Mouse (Mus musculus) stomach, postnatal 0 days (tissue): ENCODE data around the gene Mical3. TPM values are rescaled to one million over a fixed set of nuclear protein-coding genes. Genes with fewer than 3 reads are reported as not detected.

Experiments used
- ATAC-seq: fragments of 200-750 bp; cut with Nextera tagmentation; 2 replicates; pipeline ENCODE4 v1.8.0; 2017; ENCODE audit not compliant: low FRiP score, low TSS enrichment
- DNase-seq: peaks from one replicate; pipeline ENCODE4 v3.0.0-alpha.2; 2016; ENCODE audit warnings: low spot score
- H3K27ac ChIP-seq: fragments of 300-500 bp; sonication (generic); replicated peaks from 2 replicates; pipeline ENCODE4 v1.5.1; 2014; ENCODE audit warnings: mild to moderate bottlenecking, control low read depth
- H3K27me3 ChIP-seq: fragments of 300-500 bp; sonication (generic); 2 replicates; pipeline ENCODE4 v1.6.1; 2014; ENCODE audit warnings: low read length; ENCODE audit not compliant: control insufficient read depth, insufficient read depth
- H3K36me3 ChIP-seq: fragments of 300-500 bp; sonication (generic); 2 replicates; pipeline ENCODE4 v1.6.1; 2014; ENCODE audit warnings: low read length, mixed read lengths; ENCODE audit not compliant: control insufficient read depth, insufficient read depth
- H3K4me1 ChIP-seq: fragments of 300-500 bp; sonication (generic); replicated peaks from 2 replicates; pipeline ENCODE4 v1.6.1; 2014; ENCODE audit warnings: antibody characterized with exemption; ENCODE audit not compliant: control insufficient read depth, insufficient read depth
- H3K4me2 ChIP-seq: fragments of 300-500 bp; sonication (generic); replicated peaks from 2 replicates; pipeline ENCODE4 v1.6.1; 2014; ENCODE audit warnings: low read depth, mild to moderate bottlenecking, control low read depth, moderate library complexity
- H3K4me3 ChIP-seq: fragments of 300-500 bp; sonication (generic); 2 replicates; pipeline ENCODE4 v1.5.1; 2014; ENCODE audit warnings: low read depth, low read length, control low read depth
- H3K9ac ChIP-seq: fragments of 300-500 bp; sonication (generic); 2 replicates; pipeline ENCODE4 v1.6.1; 2014; ENCODE audit warnings: mild to moderate bottlenecking, low read length, control low read depth, mixed read lengths
- H3K9me3 ChIP-seq: fragments of 300-500 bp; sonication (generic); 2 replicates; pipeline ENCODE4 v1.6.1; 2016; ENCODE audit warnings: low read length; ENCODE audit not compliant: control insufficient read depth
- CTCF ChIP-seq: IDR thresholded peaks from 2 replicates; pipeline ENCODE4 v1.5.1; 2016; ENCODE audit warnings: antibody characterized with exemption, low read depth, mild to moderate bottlenecking, moderate library complexity
- EP300 ChIP-seq: optimal IDR thresholded peaks from 2 replicates; pipeline ENCODE3; 2016; ENCODE audit warnings: antibody characterized with exemption
- WGBS: fragments of 180-500 bp; shearing (Covaris S2); extraction: QIAGEN DNeasy Blood & Tissue Kit; methylation state at CpG from one replicate; pipeline ENCODE4 v1.1.7; 2014; 5-methylcytosine and 5-hydroxymethylcytosine counted together
- polyA plus RNA-seq: library from polyadenylated mRNA; unstranded; fragments of >200 nt; fragmentation: Nextera tagmentation; extraction: Ambion mirVana; gene quantifications from 2 replicates; pipeline ENCODE4 v1.2.1, GENCODE M21; 2015

Gene Mical3
- polyA plus RNA-seq, 1 experiment from 2014 or later = 4.5 TPM

GRCm38 (mm10) chr6:121176011-121176730 is 45.4 kb upstream of the Mical3 start:
- H3K27me3 ChIP-seq = no peaks in the 10 kb centered on the region
- H3K36me3 ChIP-seq = no peaks in the 10 kb centered on the region
- H3K4me2 ChIP-seq = peak overlapping the region; percentile 27; the same call in 1 of the 2 replicates
- H3K9me3 ChIP-seq = no peaks in the 10 kb centered on the region
- H3K4me3 ChIP-seq = no peak overlapping the region
- TF ChIP-seq CTCF (no peak), EP300 (no peak)
- H3K9ac ChIP-seq = no peak overlapping the region
- H3K4me1 ChIP-seq = no peaks in the 10 kb centered on the region
- WGBS = 38% methylated on average over 14 of the region's 14 CpGs
- peak overlapping the region; percentile 86 for H3K27ac ChIP-seq
- ATAC-seq = peak; percentile 88
- peak; percentile 71 for DNase-seq

DNA sequence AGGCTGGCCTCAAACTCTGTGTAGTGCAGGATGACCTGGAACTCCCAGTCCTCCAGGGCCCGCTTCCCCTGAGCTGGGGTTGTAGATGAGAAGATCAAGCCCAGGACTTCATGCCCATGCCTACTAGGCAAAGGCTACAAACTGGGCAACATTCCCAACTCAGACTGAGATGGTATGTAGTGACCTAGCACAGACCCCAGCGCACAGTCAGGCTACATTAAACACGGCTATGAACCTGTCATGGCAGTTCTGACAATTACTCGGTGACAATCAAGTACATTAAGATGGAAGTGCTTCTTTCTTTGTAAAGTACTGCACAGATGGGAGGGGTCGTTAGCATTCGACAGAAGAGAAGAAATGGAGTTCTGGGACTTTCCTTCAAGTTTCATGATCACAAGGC is 44.0 kb upstream of the Mical3 start:
- H3K4me2 ChIP-seq = no peak overlapping the region
- H3K4me1 ChIP-seq = no peaks in the 10 kb centered on the region
- H3K9ac ChIP-seq = no peak overlapping the region
- H3K4me3 ChIP-seq = no peak overlapping the region
- WGBS = 93% methylated on average over 6 of the region's 6 CpGs
- TF ChIP-seq EP300 (no peak), CTCF (no peak)
- no peaks in the 10 kb centered on the region for H3K27me3 ChIP-seq
- no peaks in the 10 kb centered on the region for H3K36me3 ChIP-seq
- no peak for DNase-seq
- H3K27ac ChIP-seq = no peak overlapping the region
- ATAC-seq = no peak
- no peaks in the 10 kb centered on the region for H3K9me3 ChIP-seq

GRCm38 (mm10) chr6:121173471-121173870 is 42.7 kb upstream of the Mical3 start:
- Histone ChIP-seq H3K9ac (no peak overlapping the region), H3K4me3 (no peak overlapping the region), H3K27me3 (no peaks in the 10 kb centered on the region), H3K4me2 (peak overlapping the region; percentile 29), H3K9me3 (no peaks in the 10 kb centered on the region), H3K4me1 (no peaks in the 10 kb centered on the region), H3K27ac (peak overlapping the region; percentile 41; the same call in 1 of the 2 replicates), H3K36me3 (no peaks in the 10 kb centered on the region)
- TF ChIP-seq EP300 (no peak), CTCF (0 out of 2 replicates have a peak, but pooled peaks have one; percentile 8)
- 44% methylated on average over 5 of the region's 5 CpGs for WGBS
- DNase-seq = no peak
- ATAC-seq = no peak

GRCm38 (mm10) chr6:121171102-121171501 is 40.3 kb upstream of the Mical3 start:
- ATAC-seq (peak; percentile 60), DNase-seq (peak; percentile 62)
- H3K9ac ChIP-seq = no peak overlapping the region
- H3K27me3 ChIP-seq = no peaks in the 10 kb centered on the region
- no peak for TF ChIP-seq CTCF
- no peak for TF ChIP-seq EP300
- H3K4me2 ChIP-seq = no peak overlapping the region
- no peak overlapping the region for H3K4me3 ChIP-seq
- H3K4me1 ChIP-seq = no peaks in the 10 kb centered on the region
- no peaks in the 10 kb centered on the region for H3K36me3 ChIP-seq
- no peaks in the 10 kb centered on the region for H3K9me3 ChIP-seq
- 54% methylated on average over 6 of the region's 6 CpGs for WGBS
- no peak overlapping the region for H3K27ac ChIP-seq

GRCm38 (mm10) chr6:121167381-121167975 is 36.7 kb upstream of the Mical3 start:
- Histone ChIP-seq H3K4me3 (no peak overlapping the region), H3K4me2 (no peak overlapping the region), H3K9me3 (no peaks in the 10 kb centered on the region), H3K27ac (no peak overlapping the region), H3K27me3 (no peaks in the 10 kb centered on the region), H3K9ac (no peak overlapping the region), H3K4me1 (no peaks in the 10 kb centered on the region), H3K36me3 (no peaks in the 10 kb centered on the region)
- no peak for ATAC-seq
- 79% methylated on average over 7 of the region's 7 CpGs for WGBS
- TF ChIP-seq EP300 = no peak
- TF ChIP-seq CTCF = no peak
- no peak for DNase-seq

DNA sequence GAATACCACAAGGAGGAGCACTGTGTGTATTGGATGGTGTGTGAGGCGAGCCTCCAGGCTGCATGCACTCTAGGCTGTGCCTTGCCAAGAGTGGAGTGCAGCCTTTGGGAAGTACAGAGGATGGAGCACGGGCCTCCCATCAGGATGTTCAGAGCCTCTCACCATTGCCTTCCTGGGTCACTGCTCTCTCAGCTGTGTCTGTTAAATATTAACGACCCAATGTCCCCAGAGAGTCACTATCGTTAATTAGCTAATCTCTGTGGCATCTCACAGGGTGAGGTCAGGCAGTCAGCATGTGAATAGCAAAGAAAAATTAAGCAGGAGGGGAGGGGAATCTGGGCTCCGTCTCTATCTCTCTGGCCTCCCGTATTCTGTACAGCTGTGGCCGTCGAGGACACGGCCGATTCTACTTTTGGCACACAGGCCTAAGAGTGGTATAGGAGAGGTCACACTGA is 35.3 kb upstream of the Mical3 start:
- peak; percentile 45 for ATAC-seq
- Histone ChIP-seq H3K4me2 (no peak overlapping the region), H3K36me3 (no peaks in the 10 kb centered on the region), H3K4me1 (no peaks in the 10 kb centered on the region), H3K27ac (peak overlapping the region; percentile 46; the same call in 1 of the 2 replicates), H3K9me3 (no peaks in the 10 kb centered on the region), H3K27me3 (no peaks in the 10 kb centered on the region), H3K4me3 (no peak overlapping the region), H3K9ac (no peak overlapping the region)
- TF ChIP-seq EP300 (no peak), CTCF (peak; percentile 37; the same call in 1 of the 2 replicates)
- DNase-seq = no peak
- 22% methylated on average over 10 of the region's 10 CpGs for WGBS
